Mouse (Mus musculus) myocyte (in vitro differentiated cells): ENCODE data around the gene Ifih1.

Experiments
- MYOD1 ChIP-seq, 3 experiments: IDR thresholded peaks; one replicate each; pipeline ENCODE4 v1.6.1; 2011; ENCODE audit warnings: control low read depth in 2 of 3, low read depth in 2 of 3, mild to moderate bottlenecking in 2 of 3, moderate library complexity in 1 of 3; ENCODE audit not compliant: insufficient read length in 2 of 3, control insufficient read depth in 1 of 3
- POLR2A ChIP-seq: IDR thresholded peaks from one replicate; pipeline ENCODE4 v1.6.1; 2011; ENCODE audit warnings: low read depth, mild to moderate bottlenecking, control low read depth, moderate library complexity; ENCODE audit not compliant: insufficient read length

- TF ChIP-seq POLR2A = no peak
- no peak for TF ChIP-seq MYOD1 (IDR thresholded peaks at IDR 0.05; ENCODE audit: control insufficient read depth in 1 of 3, insufficient read length in 2 of 3, low read depth in 2 of 3)
These were observed 16.5 kb upstream of the Ifih1 start for GRCm38 (mm10) chr2:62662560-62662959.
